Mouse (Mus musculus): ENCODE measurements at regions not wholly inside any gene's neighbourhood (a gene's known extent, or its start where the extent isn't known, plus 50 kb on each side); places are given as distances from the start of the nearest gene placed in this dataset.

DNA sequence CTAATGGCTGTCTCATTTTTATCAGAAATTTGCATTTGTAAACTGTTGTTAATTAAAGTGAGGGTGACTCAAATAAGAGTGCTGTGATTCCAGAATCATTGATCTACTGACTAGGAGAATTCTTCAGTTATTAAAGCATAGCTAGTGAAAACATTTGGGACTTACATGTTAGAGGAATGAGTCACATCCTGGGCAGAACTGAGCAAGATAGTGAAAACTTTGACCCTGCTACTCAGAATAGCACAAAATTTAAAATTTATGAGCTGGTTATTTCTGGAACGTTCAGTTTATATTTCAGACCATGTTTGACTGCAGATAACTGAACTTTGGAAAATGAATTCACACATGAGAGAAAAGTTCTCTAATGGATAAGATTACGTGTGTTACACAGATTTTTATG lies 360.0 kb downstream of the Cylc2 start:
- 47% methylated on average over 2 of the region's 2 CpGs for WGBS
- no peaks in the 10 kb centered on the region for H3K27me3 ChIP-seq (ENCODE audit: control insufficient read depth, insufficient read depth, low read length)
- no peak overlapping the region for H3K27ac ChIP-seq (replicated peaks; ENCODE audit: low read depth, low read length)
- H3K9me3 ChIP-seq (ENCODE audit: control insufficient read depth, low read length): no peaks in the 10 kb centered on the region
- no peak overlapping the region for H3K4me3 ChIP-seq (replicated peaks; ENCODE audit: low read length)
- DNase-seq (ENCODE audit: low spot score) (no peak), ATAC-seq (ENCODE audit: low FRiP score, low read depth) (no peak)
- H3K4me1 ChIP-seq (ENCODE audit: control insufficient read depth, insufficient read depth, low read length): no peaks in the 10 kb centered on the region
- TF ChIP-seq POLR2A (IDR thresholded peaks at IDR 0.05; ENCODE audit: borderline replicate concordance, extremely low read depth, insufficient read depth, insufficient read length): no peak
- no peaks in the 10 kb centered on the region for H3K36me3 ChIP-seq (ENCODE audit: control insufficient read depth, insufficient read depth, low read length)
- no peak overlapping the region for H3K4me2 ChIP-seq (replicated peaks; ENCODE audit: low read depth, low read length, severe bottlenecking)
- no peak overlapping the region for H3K9ac ChIP-seq (ENCODE audit: low read depth, low read length, severe bottlenecking)

- no peak for TF ChIP-seq POLR2A (IDR thresholded peaks at IDR 0.05; ENCODE audit: borderline replicate concordance, extremely low read depth, insufficient read depth, insufficient read length)
- ATAC-seq (ENCODE audit: low FRiP score, low read depth): no peak
Measured at GRCm38 (mm10) chr4:51594044-51594443, 377.6 kb downstream of the Cylc2 start.

DNA sequence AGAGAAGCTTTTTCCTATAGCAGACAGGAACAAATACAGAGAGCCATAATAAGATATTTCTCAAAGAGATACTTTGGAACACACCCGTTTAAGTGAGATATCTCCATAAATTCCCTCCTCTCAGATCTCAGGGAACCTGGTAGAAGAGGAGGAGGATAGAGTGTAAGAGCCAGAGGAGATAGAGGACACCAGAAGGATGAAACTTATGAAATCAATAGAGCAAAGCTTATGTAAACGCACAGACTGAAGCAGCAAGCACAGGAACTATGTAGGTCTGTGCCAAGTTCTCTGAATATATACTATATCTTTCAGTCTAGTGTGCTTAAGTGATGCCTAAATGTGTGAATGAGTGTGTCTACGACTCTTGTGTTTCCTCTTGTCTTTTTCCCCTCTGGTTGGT lies 381.4 kb downstream of the Cylc2 start:
- ATAC-seq (ENCODE audit: low FRiP score, low read depth) (no peak), DNase-seq (ENCODE audit: low spot score) (no peak)
- WGBS: 81% methylated on average over 3 of the region's 3 CpGs
- H3K4me3 ChIP-seq (replicated peaks; ENCODE audit: low read length): no peak overlapping the region
- H3K9ac ChIP-seq (ENCODE audit: low read depth, low read length, severe bottlenecking): no peak overlapping the region
- H3K4me2 ChIP-seq (replicated peaks; ENCODE audit: low read depth, low read length, severe bottlenecking): no peak overlapping the region
- H3K27ac ChIP-seq (replicated peaks; ENCODE audit: low read depth, low read length): no peak overlapping the region
- no peaks in the 10 kb centered on the region for H3K27me3 ChIP-seq (ENCODE audit: control insufficient read depth, insufficient read depth, low read length)
- TF ChIP-seq POLR2A (IDR thresholded peaks at IDR 0.05; ENCODE audit: borderline replicate concordance, extremely low read depth, insufficient read depth, insufficient read length): no peak
- H3K9me3 ChIP-seq (ENCODE audit: control insufficient read depth, low read length): no peaks in the 10 kb centered on the region
- H3K36me3 ChIP-seq (ENCODE audit: control insufficient read depth, insufficient read depth, low read length): no peaks in the 10 kb centered on the region
- no peaks in the 10 kb centered on the region for H3K4me1 ChIP-seq (ENCODE audit: control insufficient read depth, insufficient read depth, low read length)

More at GRCm38 (mm10) chr4:51594044-51594443, 377.6 kb downstream of the Cylc2 start:
- Histone ChIP-seq H3K9ac (ENCODE audit: low read depth, low read length, severe bottlenecking) (no peak overlapping the region), H3K4me2 (replicated peaks; ENCODE audit: low read depth, low read length, severe bottlenecking) (no peak overlapping the region), H3K27me3 (ENCODE audit: control insufficient read depth, insufficient read depth, low read length) (no peaks in the 10 kb centered on the region), H3K36me3 (ENCODE audit: control insufficient read depth, insufficient read depth, low read length) (no peaks in the 10 kb centered on the region), H3K9me3 (ENCODE audit: control insufficient read depth, low read length) (no peaks in the 10 kb centered on the region), H3K4me3 (replicated peaks; ENCODE audit: low read length) (no peak overlapping the region), H3K4me1 (ENCODE audit: control insufficient read depth, insufficient read depth, low read length) (no peaks in the 10 kb centered on the region), H3K27ac (replicated peaks; ENCODE audit: low read depth, low read length) (no peak overlapping the region)
- no peak for DNase-seq (ENCODE audit: low spot score)
- WGBS: 71% methylated on average over 4 of the region's 4 CpGs

GRCm38 (mm10) chr4:51599984-51600747 lies 383.7 kb downstream of the Cylc2 start:
- no peak for TF ChIP-seq POLR2A (IDR thresholded peaks at IDR 0.05; ENCODE audit: borderline replicate concordance, extremely low read depth, insufficient read depth, insufficient read length)
- Histone ChIP-seq H3K27ac (replicated peaks; ENCODE audit: low read depth, low read length) (no peak overlapping the region), H3K27me3 (ENCODE audit: control insufficient read depth, insufficient read depth, low read length) (no peaks in the 10 kb centered on the region), H3K4me3 (replicated peaks; ENCODE audit: low read length) (no peak overlapping the region), H3K4me2 (replicated peaks; ENCODE audit: low read depth, low read length, severe bottlenecking) (no peak overlapping the region), H3K36me3 (ENCODE audit: control insufficient read depth, insufficient read depth, low read length) (no peaks in the 10 kb centered on the region), H3K9me3 (ENCODE audit: control insufficient read depth, low read length) (no peaks in the 10 kb centered on the region), H3K4me1 (ENCODE audit: control insufficient read depth, insufficient read depth, low read length) (no peaks in the 10 kb centered on the region), H3K9ac (ENCODE audit: low read depth, low read length, severe bottlenecking) (no peak overlapping the region)
- no peak for ATAC-seq (ENCODE audit: low FRiP score, low read depth)
- no peak for DNase-seq (ENCODE audit: low spot score)
- WGBS: 77% methylated on average over 6 of the region's 6 CpGs

DNA sequence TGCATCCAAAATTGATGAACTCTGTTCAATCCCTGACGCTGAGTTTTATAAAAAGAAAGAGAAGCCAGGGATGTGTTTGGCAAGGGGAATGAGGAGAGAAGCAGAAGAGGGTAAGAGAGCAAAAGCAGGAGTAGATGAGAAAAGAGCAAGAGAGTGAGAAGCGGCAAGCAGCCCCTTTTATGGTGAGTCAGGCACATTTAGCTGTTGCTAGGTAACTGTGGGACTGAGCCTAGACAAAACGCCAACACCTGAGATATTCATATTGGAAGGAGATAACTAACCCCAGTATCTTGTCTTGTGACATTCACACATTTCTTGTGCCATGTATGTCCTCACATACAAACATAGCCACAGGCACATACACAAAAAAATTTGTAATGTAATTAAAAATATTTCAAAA lies 410.8 kb downstream of the Cylc2 start:
- H3K4me2 ChIP-seq (replicated peaks; ENCODE audit: low read depth, low read length, severe bottlenecking): no peak overlapping the region
- no peak for ATAC-seq (ENCODE audit: low FRiP score, low read depth)
- no peaks in the 10 kb centered on the region for H3K9me3 ChIP-seq (ENCODE audit: control insufficient read depth, low read length)
- no peaks in the 10 kb centered on the region for H3K36me3 ChIP-seq (ENCODE audit: control insufficient read depth, insufficient read depth, low read length)
- no peaks in the 10 kb centered on the region for H3K27me3 ChIP-seq (ENCODE audit: control insufficient read depth, insufficient read depth, low read length)
- DNase-seq (ENCODE audit: low spot score): no peak
- H3K4me3 ChIP-seq (replicated peaks; ENCODE audit: low read length): no peak overlapping the region
- H3K9ac ChIP-seq (ENCODE audit: low read depth, low read length, severe bottlenecking): no peak overlapping the region
- WGBS: 70% methylated on average over 3 of the region's 3 CpGs
- H3K4me1 ChIP-seq (ENCODE audit: control insufficient read depth, insufficient read depth, low read length): no peaks in the 10 kb centered on the region
- no peak overlapping the region for H3K27ac ChIP-seq (replicated peaks; ENCODE audit: low read depth, low read length)
- no peak for TF ChIP-seq POLR2A (IDR thresholded peaks at IDR 0.05; ENCODE audit: borderline replicate concordance, extremely low read depth, insufficient read depth, insufficient read length)

All from limb, embryonic 14.5 days (tissue).